Mouse (Mus musculus) E14TG2a.4 (cell line): ENCODE data around the gene Cript.

Source experiments
- CTCF ChIP-seq: conservative IDR thresholded peaks from 2 replicates; pipeline ENCODE4 v1.5.1; 2014; ENCODE audit warnings: low read length
- NANOG ChIP-seq: IDR thresholded peaks from 2 replicates; pipeline ENCODE4 v1.6.1; 2014; ENCODE audit warnings: borderline replicate concordance, low read length, mixed read lengths
- POU5F1 ChIP-seq: IDR thresholded peaks from 2 replicates; pipeline ENCODE4 v1.6.1; 2014; ENCODE audit warnings: low read length, borderline replicate concordance

- no peak for TF ChIP-seq CTCF
- TF ChIP-seq POU5F1, result no peak
- no peak for TF ChIP-seq NANOG
Measured at GRCm38 (mm10) chr17:87083671-87084070, 58.3 kb downstream of the Cript start.
